Mouse (Mus musculus) intestine, postnatal 0 days (tissue): ENCODE data around the gene Cdk5r2. TPM values are rescaled to one million over a fixed set of nuclear protein-coding genes. Genes with fewer than 3 reads are reported as not detected.

Source experiments
- ATAC-seq: fragments of 200-750 bp; cut with Nextera tagmentation; 2 replicates; pipeline ENCODE4 v1.8.0; 2017; ENCODE audit warnings: mild to moderate bottlenecking, moderate TSS enrichment, moderate library complexity
- H3K27ac ChIP-seq: fragments of 300-500 bp; sonication (generic); 2 replicates; pipeline ENCODE4 v1.5.1; 2014; ENCODE audit warnings: mild to moderate bottlenecking, low read depth, low read length, moderate library complexity
- H3K27me3 ChIP-seq: fragments of 300-500 bp; sonication (generic); replicated peaks from 2 replicates; pipeline ENCODE4 v1.6.1; 2014; ENCODE audit warnings: low read length, mixed read lengths; ENCODE audit not compliant: control insufficient read depth, insufficient read depth
- H3K36me3 ChIP-seq: fragments of 300-500 bp; sonication (generic); 2 replicates; pipeline ENCODE4 v1.6.1; 2014; ENCODE audit warnings: mild to moderate bottlenecking, moderate library complexity; ENCODE audit not compliant: control insufficient read depth, insufficient read depth
- H3K4me1 ChIP-seq: fragments of 300-500 bp; sonication (generic); replicated peaks from 2 replicates; pipeline ENCODE4 v1.6.1; 2014; ENCODE audit warnings: antibody characterized with exemption, low read length, mixed read lengths; ENCODE audit not compliant: control insufficient read depth, insufficient read depth
- H3K4me2 ChIP-seq: fragments of 300-500 bp; sonication (generic); replicated peaks from 2 replicates; pipeline ENCODE4 v1.6.1; 2014; ENCODE audit warnings: low read depth, mild to moderate bottlenecking, moderate library complexity
- H3K4me3 ChIP-seq: fragments of 300-500 bp; sonication (generic); 2 replicates; pipeline ENCODE4 v1.5.1; 2014; ENCODE audit warnings: low read depth, low read length
- H3K9ac ChIP-seq: fragments of 300-500 bp; sonication (generic); 2 replicates; pipeline ENCODE4 v1.6.1; 2014; ENCODE audit warnings: mild to moderate bottlenecking, low read depth, low read length
- H3K9me3 ChIP-seq: fragments of 300-500 bp; sonication (generic); 2 replicates; pipeline ENCODE4 v1.6.1; 2016; ENCODE audit warnings: mixed run types; ENCODE audit not compliant: control insufficient read depth
- CTCF ChIP-seq: sonication (generic); IDR thresholded peaks from 2 replicates; pipeline ENCODE4 v1.5.1; 2016; ENCODE audit warnings: low read depth, mild to moderate bottlenecking, control low read depth, antibody characterized with exemption, moderate library complexity
- WGBS: fragments of 180-500 bp; shearing (Covaris S2); extraction: QIAGEN DNeasy Blood & Tissue Kit; methylation state at CpG from one replicate; pipeline ENCODE4 v1.1.7; 2014; 5-methylcytosine and 5-hydroxymethylcytosine counted together
- polyA plus RNA-seq: library from polyadenylated mRNA; unstranded; fragments of >200 nt; fragmentation: Nextera tagmentation; extraction: Ambion mirVana; gene quantifications from 2 replicates; pipeline ENCODE4 v1.2.1, GENCODE M21; 2015

Gene Cdk5r2
- polyA plus RNA-seq, 1 experiment from 2014 or later: 0.29 TPM

DNA sequence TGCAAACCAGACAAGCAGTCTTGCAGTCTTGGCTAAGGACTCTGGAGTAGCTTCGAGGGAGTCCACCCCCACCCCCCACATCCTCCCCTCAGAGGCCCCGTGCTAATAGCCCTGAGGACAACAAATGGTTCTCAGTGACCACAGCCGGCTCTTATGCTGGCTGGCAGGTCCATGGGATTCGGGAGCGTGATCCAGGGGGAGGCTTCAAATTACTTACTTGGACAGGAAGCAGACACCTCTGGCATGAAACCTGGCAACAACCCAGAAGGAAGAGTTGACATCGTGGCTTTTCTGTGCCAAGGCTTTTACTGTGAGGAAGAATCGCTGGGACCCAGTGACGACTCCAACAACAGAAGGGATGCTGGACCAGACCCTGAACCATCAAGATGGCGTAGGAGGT, 8.4 kb upstream of the Cdk5r2 start:
- no peaks in the 10 kb centered on the region for H3K9me3 ChIP-seq
- no peak for ATAC-seq

DNA sequence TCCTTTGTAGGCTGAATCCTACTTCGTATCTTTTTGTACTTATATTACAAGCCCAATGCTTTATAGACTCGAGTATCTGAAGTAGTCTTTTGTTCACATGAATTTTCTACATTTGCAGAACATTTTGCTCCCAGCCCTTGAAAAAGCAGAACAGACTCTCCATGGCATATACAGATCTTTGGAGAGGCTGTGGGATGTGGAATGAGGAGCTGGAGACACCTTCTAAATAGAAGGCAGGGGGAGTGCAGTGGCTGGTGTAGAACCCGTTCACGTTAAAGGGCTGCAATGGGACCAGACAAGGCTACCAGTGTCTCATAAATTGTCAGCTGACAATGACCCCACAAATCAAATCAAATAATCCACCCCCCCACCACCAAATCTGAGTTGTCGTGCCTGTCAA, 5.8 kb upstream of the Cdk5r2 start:
- H3K9ac ChIP-seq: no peak overlapping the region
- no peak overlapping the region for H3K4me3 ChIP-seq
- ATAC-seq: no peak
- 58% methylated on average over 5 of the region's 5 CpGs for WGBS
- H3K9me3 ChIP-seq: no peaks in the 10 kb centered on the region
- peaks cover 60% of the 10 kb centered on the region for H3K27me3 ChIP-seq
- H3K27ac ChIP-seq: no peak overlapping the region
- no peaks in the 10 kb centered on the region for H3K4me1 ChIP-seq
- no peaks in the 10 kb centered on the region for H3K36me3 ChIP-seq
- no peak overlapping the region for H3K4me2 ChIP-seq
- no peak for TF ChIP-seq CTCF

More for the DNA sequence above, 8.4 kb upstream of the Cdk5r2 start:
- Histone ChIP-seq H3K27me3 (peaks cover 41% of the 10 kb centered on the region), H3K36me3 (no peaks in the 10 kb centered on the region), H3K4me1 (no peaks in the 10 kb centered on the region), H3K4me3 (no peak overlapping the region), H3K9ac (no peak overlapping the region), H3K4me2 (no peak overlapping the region), H3K27ac (no peak overlapping the region)
- WGBS: 40% methylated on average over 9 of the region's 9 CpGs
- TF ChIP-seq CTCF: no peak

DNA sequence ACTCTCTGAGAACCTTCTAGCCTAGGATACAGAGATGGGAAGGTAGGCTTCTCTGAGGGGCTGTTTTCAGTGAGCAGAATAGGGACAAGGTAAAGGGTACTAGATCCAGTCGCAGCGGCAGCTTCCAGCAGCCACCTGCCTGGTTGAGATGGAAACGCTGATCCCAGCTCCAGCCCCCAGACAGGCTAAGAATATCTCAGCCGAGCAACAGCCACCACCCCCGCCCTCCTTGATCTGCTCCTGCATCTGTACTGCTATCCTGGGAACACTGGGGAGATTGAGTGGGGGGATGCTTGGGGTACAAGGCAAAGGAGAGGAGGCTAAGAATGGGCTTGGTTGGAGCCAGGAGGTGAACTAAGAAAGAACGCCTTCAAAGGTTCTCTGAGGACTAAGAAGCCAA, 4.5 kb upstream of the Cdk5r2 start:
- no peak for TF ChIP-seq CTCF
- Histone ChIP-seq H3K9me3 (no peaks in the 10 kb centered on the region), H3K4me1 (0 out of 2 replicates have a peak, but pooled peaks cover 4% of the 10 kb centered on the region), H3K36me3 (no peaks in the 10 kb centered on the region), H3K27me3 (peaks cover 69% of the 10 kb centered on the region), H3K9ac (no peak overlapping the region), H3K4me3 (no peak overlapping the region), H3K4me2 (no peak overlapping the region), H3K27ac (no peak overlapping the region)
- no peak for ATAC-seq
- WGBS: 25% methylated on average over 6 of the region's 6 CpGs

DNA sequence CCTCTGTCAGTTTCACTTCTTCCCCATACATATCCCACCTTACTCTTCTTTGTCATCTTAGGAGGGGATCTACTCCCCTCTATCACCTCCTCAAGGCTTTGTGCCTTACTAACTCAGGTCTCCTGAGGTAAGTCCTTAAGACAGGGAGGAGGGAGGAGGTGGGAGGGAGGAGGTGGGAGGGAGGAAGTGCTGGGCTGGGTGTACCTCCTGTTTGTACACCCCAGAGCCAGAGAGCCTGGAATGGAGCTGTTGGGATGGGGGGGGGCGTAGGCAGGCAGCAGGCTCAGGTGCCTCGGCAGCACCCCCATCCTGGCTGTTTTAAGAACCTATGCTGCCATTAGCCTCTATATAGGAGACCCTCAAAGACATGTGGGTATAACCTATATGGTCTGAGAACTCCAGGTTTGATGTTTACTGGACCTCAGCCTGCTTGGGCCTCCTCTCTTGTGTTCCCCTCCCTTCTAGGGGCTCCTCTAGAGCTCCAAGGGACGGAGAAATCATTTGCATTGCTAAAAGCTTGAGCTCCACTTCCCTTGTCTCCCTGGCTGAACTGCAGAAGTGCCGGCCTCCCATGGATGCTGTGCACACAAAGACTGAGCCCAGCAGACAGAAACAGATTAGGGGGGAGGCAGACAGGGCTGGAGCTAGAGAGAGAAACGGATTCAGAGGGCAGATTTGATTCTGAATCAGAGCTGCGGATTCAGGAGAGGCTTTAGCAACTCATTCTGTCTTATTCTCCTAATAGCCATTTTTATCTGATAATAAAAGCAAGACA, 3.5 kb upstream of the Cdk5r2 start:
- TF ChIP-seq CTCF: no peak
- Histone ChIP-seq H3K27ac (no peak overlapping the region), H3K9me3 (no peaks in the 10 kb centered on the region), H3K4me1 (0 out of 2 replicates have a peak, but pooled peaks cover 5% of the 10 kb centered on the region), H3K4me2 (no peak overlapping the region), H3K9ac (no peak overlapping the region), H3K4me3 (no peak overlapping the region), H3K27me3 (peaks cover 75% of the 10 kb centered on the region), H3K36me3 (no peaks in the 10 kb centered on the region)
- no peak for ATAC-seq
- 15% methylated on average over 6 of the region's 6 CpGs for WGBS

DNA sequence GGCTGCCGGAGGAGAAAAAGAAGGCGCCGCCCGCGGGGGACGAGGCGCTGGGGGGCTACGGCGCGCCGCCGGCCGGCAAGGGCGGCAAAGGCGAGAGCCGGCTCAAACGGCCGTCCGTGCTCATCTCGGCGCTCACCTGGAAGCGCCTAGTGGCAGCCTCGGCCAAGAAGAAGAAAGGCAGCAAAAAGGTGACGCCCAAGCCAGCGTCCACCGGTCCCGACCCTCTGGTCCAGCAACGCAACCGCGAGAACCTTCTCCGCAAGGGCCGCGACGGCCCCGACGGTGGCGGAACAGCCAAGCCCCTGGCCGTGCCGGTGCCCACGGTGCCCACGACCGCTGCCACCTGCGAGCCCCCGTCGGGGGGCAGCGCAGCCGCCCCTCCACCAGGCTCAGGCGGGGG, 422 bp downstream of the Cdk5r2 start:
- H3K27ac ChIP-seq: no peak overlapping the region
- H3K9me3 ChIP-seq: no peaks in the 10 kb centered on the region
- no peaks in the 10 kb centered on the region for H3K36me3 ChIP-seq
- H3K4me2 ChIP-seq: peak overlapping the region; percentile 95
- ATAC-seq: peak; percentile 7; the same call in 1 of the 2 replicates
- 0 out of 2 replicates have a peak overlapping the region, but pooled peaks have one; percentile 22 for H3K9ac ChIP-seq
- WGBS: under 1% methylated on average over 40 of the region's 48 CpGs
- H3K4me3 ChIP-seq: peak overlapping the region; percentile 57
- H3K27me3 ChIP-seq: peaks cover 92% of the 10 kb centered on the region
- H3K4me1 ChIP-seq: 0 out of 2 replicates have a peak, but pooled peaks cover 7% of the 10 kb centered on the region
- no peak for TF ChIP-seq CTCF

DNA sequence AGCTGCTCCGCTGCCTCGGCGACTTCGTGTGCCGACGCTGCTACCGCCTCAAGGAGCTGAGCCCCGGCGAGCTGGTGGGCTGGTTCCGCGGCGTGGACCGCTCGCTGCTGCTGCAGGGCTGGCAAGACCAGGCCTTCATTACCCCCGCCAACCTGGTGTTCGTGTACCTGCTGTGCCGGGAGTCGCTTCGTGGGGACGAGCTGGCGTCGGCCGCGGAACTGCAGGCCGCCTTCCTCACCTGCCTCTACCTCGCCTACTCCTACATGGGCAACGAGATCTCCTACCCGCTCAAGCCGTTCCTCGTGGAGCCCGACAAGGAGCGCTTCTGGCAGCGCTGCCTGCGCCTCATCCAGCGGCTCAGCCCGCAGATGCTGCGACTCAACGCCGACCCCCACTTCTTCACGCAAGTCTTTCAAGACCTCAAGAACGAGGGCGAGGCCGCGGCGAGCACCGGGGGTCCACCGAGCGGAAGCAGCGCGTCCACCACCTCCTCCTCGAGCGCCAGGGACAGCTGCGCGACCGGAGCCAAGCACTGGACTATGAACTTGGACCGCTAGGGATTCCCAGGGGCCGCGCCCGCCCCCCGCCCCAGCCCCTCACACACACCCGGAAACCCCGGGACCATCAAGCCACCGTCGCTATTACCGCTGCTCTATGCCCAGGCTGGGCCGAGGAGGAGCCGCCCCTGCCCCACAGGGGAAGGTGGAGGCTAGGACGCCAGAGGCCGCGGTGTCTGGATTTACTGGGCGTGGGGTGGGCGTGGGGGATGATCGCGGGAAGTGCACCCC, 1.1 kb downstream of the Cdk5r2 start:
- H3K36me3 ChIP-seq: no peaks in the 10 kb centered on the region
- H3K4me1 ChIP-seq: 0 out of 2 replicates have a peak, but pooled peaks cover 7% of the 10 kb centered on the region
- no peak overlapping the region for H3K9ac ChIP-seq
- no peak for ATAC-seq
- H3K27ac ChIP-seq: no peak overlapping the region
- no peaks in the 10 kb centered on the region for H3K9me3 ChIP-seq
- peak overlapping the region; percentile 57 for H3K4me3 ChIP-seq
- H3K27me3 ChIP-seq: peaks cover 86% of the 10 kb centered on the region
- peak overlapping the region; percentile 95 for H3K4me2 ChIP-seq
- under 1% methylated on average over 73 of the region's 74 CpGs for WGBS
- no peak for TF ChIP-seq CTCF
